Mouse (Mus musculus) neural tube, embryonic 15.5 days (tissue): ENCODE data around the gene Ctnnbl1. TPM values are rescaled to one million over a fixed set of nuclear protein-coding genes. Genes with fewer than 3 reads are reported as not detected.

Source experiments
- ATAC-seq: fragments of 200-750 bp; cut with Nextera tagmentation; 2 replicates; pipeline ENCODE4 v1.8.0; 2017; ENCODE audit warnings: mild to moderate bottlenecking, moderate TSS enrichment, moderate library complexity; ENCODE audit not compliant: low FRiP score
- H3K27ac ChIP-seq: fragments of 300-500 bp; sonication (generic); replicated peaks from 2 replicates; pipeline ENCODE4 v1.5.1; 2015; ENCODE audit warnings: mild to moderate bottlenecking, inconsistent platforms
- H3K27me3 ChIP-seq: fragments of 300-500 bp; sonication (generic); replicated peaks from 2 replicates; pipeline ENCODE4 v1.6.1; 2015; ENCODE audit warnings: inconsistent platforms
- H3K36me3 ChIP-seq: fragments of 300-500 bp; sonication (generic); 2 replicates; pipeline ENCODE4 v1.6.1; 2015; ENCODE audit warnings: inconsistent platforms
- H3K4me1 ChIP-seq: fragments of 300-500 bp; sonication (generic); 2 replicates; pipeline ENCODE4 v1.6.1; 2015; ENCODE audit warnings: inconsistent platforms
- H3K4me2 ChIP-seq: fragments of 300-500 bp; sonication (generic); 2 replicates; pipeline ENCODE4 v1.6.1; 2015; ENCODE audit warnings: inconsistent platforms, mild to moderate bottlenecking, moderate library complexity
- H3K4me3 ChIP-seq: fragments of 300-500 bp; sonication (generic); replicated peaks from 2 replicates; pipeline ENCODE4 v1.5.1; 2015; ENCODE audit warnings: mild to moderate bottlenecking, inconsistent platforms
- H3K9ac ChIP-seq: fragments of 300-500 bp; sonication (generic); replicated peaks from 2 replicates; pipeline ENCODE4 v1.6.1; 2015; ENCODE audit warnings: mild to moderate bottlenecking, inconsistent platforms
- H3K9me3 ChIP-seq: fragments of 300-500 bp; sonication (generic); replicated peaks from 2 replicates; pipeline ENCODE4 v1.6.1; 2016; ENCODE audit warnings: inconsistent platforms
- WGBS: fragments of 180-500 bp; shearing (Covaris S2); methylation state at CpG from one replicate; pipeline ENCODE4 v1.1.7; 2015; ENCODE audit warnings: mixed read lengths; 5-methylcytosine and 5-hydroxymethylcytosine counted together
- polyA plus RNA-seq: library from polyadenylated mRNA; unstranded; fragments of >200 nt; fragmentation: Nextera tagmentation; extraction: Ambion mirVana; gene quantifications from 2 replicates; pipeline ENCODE4 v1.2.1, GENCODE M21; 2015

Gene Ctnnbl1
- polyA plus RNA-seq, 1 experiment from 2014 or later = 51.3 TPM

GRCm38 (mm10) chr2:157780956-157781355, 43.8 kb downstream of the Ctnnbl1 start:
- no peak overlapping the region for H3K9ac ChIP-seq
- peaks cover 25% of the 10 kb centered on the region; the same call in 1 of the 2 replicates for H3K4me1 ChIP-seq
- no peak overlapping the region for H3K4me3 ChIP-seq
- peak overlapping the region; percentile 63 for H3K27ac ChIP-seq
- no peak overlapping the region for H3K4me2 ChIP-seq
- H3K9me3 ChIP-seq = no peaks in the 10 kb centered on the region
- no peaks in the 10 kb centered on the region for H3K27me3 ChIP-seq
- WGBS = 45% methylated on average over 3 of the region's 3 CpGs
- H3K36me3 ChIP-seq = 0 out of 2 replicates have a peak, but pooled peaks cover 2% of the 10 kb centered on the region
- no peak for ATAC-seq

GRCm38 (mm10) chr2:157783152-157783551, 46.0 kb downstream of the Ctnnbl1 start:
- no peak overlapping the region for H3K4me2 ChIP-seq

GRCm38 (mm10) chr2:157784238-157784637, 47.0 kb downstream of the Ctnnbl1 start:
- H3K27ac ChIP-seq = no peak overlapping the region
- ATAC-seq = no peak
- no peaks in the 10 kb centered on the region for H3K9me3 ChIP-seq
- no peak overlapping the region for H3K9ac ChIP-seq
- H3K36me3 ChIP-seq = 0 out of 2 replicates have a peak, but pooled peaks cover 2% of the 10 kb centered on the region
- 81% methylated on average over 6 of the region's 6 CpGs for WGBS
- no peaks in the 10 kb centered on the region for H3K27me3 ChIP-seq
- no peak overlapping the region for H3K4me3 ChIP-seq
- H3K4me1 ChIP-seq = peaks cover 23% of the 10 kb centered on the region; the same call in 1 of the 2 replicates
- H3K4me2 ChIP-seq = no peak overlapping the region

More at GRCm38 (mm10) chr2:157783152-157783551, 46.0 kb downstream of the Ctnnbl1 start:
- 59% methylated on average over 16 of the region's 16 CpGs for WGBS
- Histone ChIP-seq H3K4me3 (no peak overlapping the region), H3K9ac (no peak overlapping the region), H3K36me3 (0 out of 2 replicates have a peak, but pooled peaks cover 2% of the 10 kb centered on the region), H3K9me3 (no peaks in the 10 kb centered on the region), H3K27me3 (no peaks in the 10 kb centered on the region), H3K4me1 (peaks cover 23% of the 10 kb centered on the region; the same call in 1 of the 2 replicates), H3K27ac (0 out of 2 replicates have a peak overlapping the region, but pooled peaks have one; percentile 39)
- no peak for ATAC-seq

GRCm38 (mm10) chr2:157784647-157785046, 47.4 kb downstream of the Ctnnbl1 start:
- no peak for ATAC-seq
- Histone ChIP-seq H3K36me3 (0 out of 2 replicates have a peak, but pooled peaks cover 2% of the 10 kb centered on the region), H3K9me3 (no peaks in the 10 kb centered on the region), H3K9ac (no peak overlapping the region), H3K4me1 (peaks cover 23% of the 10 kb centered on the region; the same call in 1 of the 2 replicates), H3K4me2 (no peak overlapping the region), H3K27me3 (no peaks in the 10 kb centered on the region), H3K4me3 (no peak overlapping the region), H3K27ac (no peak overlapping the region)
- WGBS = 75% methylated on average over 2 of the region's 2 CpGs

GRCm38 (mm10) chr2:157789226-157789625, 52.0 kb downstream of the Ctnnbl1 start:
- 86% methylated on average over 7 of the region's 7 CpGs for WGBS
- H3K9ac ChIP-seq = no peak overlapping the region
- no peak overlapping the region for H3K4me3 ChIP-seq
- no peak overlapping the region for H3K27ac ChIP-seq
- H3K4me2 ChIP-seq = no peak overlapping the region
- H3K36me3 ChIP-seq = no peaks in the 10 kb centered on the region
- no peaks in the 10 kb centered on the region for H3K9me3 ChIP-seq
- no peak for ATAC-seq
- peaks cover 35% of the 10 kb centered on the region for H3K4me1 ChIP-seq
- H3K27me3 ChIP-seq = no peaks in the 10 kb centered on the region

- Histone ChIP-seq H3K27ac (peak overlapping the region; percentile 55), H3K4me3 (no peak overlapping the region), H3K27me3 (no peaks in the 10 kb centered on the region), H3K36me3 (no peaks in the 10 kb centered on the region), H3K4me2 (no peak overlapping the region), H3K9me3 (no peaks in the 10 kb centered on the region), H3K9ac (no peak overlapping the region), H3K4me1 (peaks cover 35% of the 10 kb centered on the region)
- 68% methylated on average over 8 of the region's 8 CpGs for WGBS
- ATAC-seq = no peak
These were observed 53.8 kb downstream of the Ctnnbl1 start for GRCm38 (mm10) chr2:157790836-157791495.

- Histone ChIP-seq H3K9ac (no peak overlapping the region; the same call in 1 of the 2 replicates), H3K4me1 (peaks cover 35% of the 10 kb centered on the region), H3K4me2 (no peak overlapping the region), H3K36me3 (no peaks in the 10 kb centered on the region), H3K27me3 (no peaks in the 10 kb centered on the region), H3K9me3 (no peaks in the 10 kb centered on the region), H3K4me3 (no peak overlapping the region), H3K27ac (peak overlapping the region; percentile 55)
- no peak for ATAC-seq
- WGBS = 34% methylated on average over 14 of the region's 14 CpGs
These were observed 54.4 kb downstream of the Ctnnbl1 start for GRCm38 (mm10) chr2:157791528-157792162.

- ATAC-seq = no peak
- Histone ChIP-seq H3K9me3 (no peaks in the 10 kb centered on the region), H3K27ac (peak overlapping the region; percentile 54), H3K9ac (no peak overlapping the region), H3K27me3 (no peaks in the 10 kb centered on the region), H3K4me3 (no peak overlapping the region), H3K4me2 (no peak overlapping the region), H3K36me3 (no peaks in the 10 kb centered on the region), H3K4me1 (peaks cover 30% of the 10 kb centered on the region)
- 88% methylated on average over 10 of the region's 10 CpGs for WGBS
These were observed 55.8 kb downstream of the Ctnnbl1 start for GRCm38 (mm10) chr2:157792840-157793552.

GRCm38 (mm10) chr2:157793851-157794332, 56.7 kb downstream of the Ctnnbl1 start:
- H3K9ac ChIP-seq = no peak overlapping the region
- no peak overlapping the region for H3K4me2 ChIP-seq
- no peaks in the 10 kb centered on the region for H3K27me3 ChIP-seq
- peaks cover 30% of the 10 kb centered on the region for H3K4me1 ChIP-seq
- H3K9me3 ChIP-seq = no peaks in the 10 kb centered on the region
- ATAC-seq = no peak
- no peak overlapping the region for H3K4me3 ChIP-seq
- H3K27ac ChIP-seq = peak overlapping the region; percentile 54
- H3K36me3 ChIP-seq = no peaks in the 10 kb centered on the region
- WGBS = 66% methylated on average over 8 of the region's 8 CpGs

GRCm38 (mm10) chr2:157795627-157796423, 58.6 kb downstream of the Ctnnbl1 start:
- Histone ChIP-seq H3K27me3 (no peaks in the 10 kb centered on the region), H3K4me2 (no peak overlapping the region), H3K9me3 (no peaks in the 10 kb centered on the region), H3K36me3 (no peaks in the 10 kb centered on the region), H3K4me3 (no peak overlapping the region), H3K27ac (no peak overlapping the region), H3K4me1 (peaks cover 36% of the 10 kb centered on the region), H3K9ac (no peak overlapping the region)
- no peak for ATAC-seq
- WGBS = 100% methylated on average over 1 of the region's 1 CpGs

GRCm38 (mm10) chr2:157799533-157799932, 62.3 kb downstream of the Ctnnbl1 start:
- no peaks in the 10 kb centered on the region for H3K27me3 ChIP-seq
- H3K4me3 ChIP-seq = no peak overlapping the region
- no peak overlapping the region for H3K4me2 ChIP-seq
- H3K36me3 ChIP-seq = no peaks in the 10 kb centered on the region
- ATAC-seq = no peak
- peaks cover 45% of the 10 kb centered on the region for H3K4me1 ChIP-seq
- H3K27ac ChIP-seq = peak overlapping the region; percentile 87
- H3K9me3 ChIP-seq = no peaks in the 10 kb centered on the region
- 90% methylated on average over 9 of the region's 9 CpGs for WGBS
- no peak overlapping the region for H3K9ac ChIP-seq
